Mouse (Mus musculus) stomach, embryonic 14.5 days (tissue): Measurements from ENCODE around the gene Ltbp2. TPM values are rescaled to one million over a fixed set of nuclear protein-coding genes. Genes with fewer than 3 reads are reported as not detected.
A peak's percentile ranks its signal among the peaks of the same experiment; 100 is the strongest.

Experiments used
- ATAC-seq: fragments of 200-750 bp; cut with Nextera tagmentation; 2 replicates; pipeline ENCODE4 v1.8.0; 2017; ENCODE audit warnings: low read depth, moderate TSS enrichment; ENCODE audit not compliant: insufficient number of reproducible peaks, insufficient read depth, low FRiP score
- H3K27ac ChIP-seq: fragments of 300-500 bp; sonication (generic); 2 replicates; pipeline ENCODE4 v1.5.1; 2014; ENCODE audit warnings: mild to moderate bottlenecking, low read length, moderate library complexity, mixed read lengths
- H3K27me3 ChIP-seq: fragments of 300-500 bp; sonication (generic); 2 replicates; pipeline ENCODE4 v1.6.1; 2014; ENCODE audit warnings: low read length, control low read depth, mixed read lengths; ENCODE audit not compliant: control insufficient read depth, insufficient read depth
- H3K36me3 ChIP-seq: fragments of 300-500 bp; sonication (generic); 2 replicates; pipeline ENCODE4 v1.6.1; 2014; ENCODE audit warnings: mild to moderate bottlenecking, control low read depth, low read length, moderate library complexity, mixed read lengths; ENCODE audit not compliant: control insufficient read depth, insufficient read depth
- H3K4me1 ChIP-seq: fragments of 300-500 bp; sonication (generic); 2 replicates; pipeline ENCODE4 v1.6.1; 2014; ENCODE audit warnings: low read length, control low read depth, mixed read lengths; ENCODE audit not compliant: control insufficient read depth, insufficient read depth
- H3K4me2 ChIP-seq: fragments of 300-500 bp; sonication (generic); replicated peaks from 2 replicates; pipeline ENCODE4 v1.6.1; 2014; ENCODE audit warnings: low read depth, low read length, control low read depth
- H3K4me3 ChIP-seq: fragments of 300-500 bp; sonication (generic); 2 replicates; pipeline ENCODE4 v1.5.1; 2014; ENCODE audit warnings: low read depth, low read length, control low read depth
- H3K9ac ChIP-seq: fragments of 300-500 bp; sonication (generic); replicated peaks from 2 replicates; pipeline ENCODE4 v1.6.1; 2014; ENCODE audit warnings: low read depth, mild to moderate bottlenecking, control low read depth, low read length, moderate library complexity, mixed read lengths
- H3K9me3 ChIP-seq: fragments of 300-500 bp; sonication (generic); 2 replicates; pipeline ENCODE4 v1.6.1; 2016; ENCODE audit warnings: low read depth, low read length, control low read depth; ENCODE audit not compliant: control insufficient read depth
- WGBS: fragments of 180-500 bp; shearing (Covaris S2); extraction: QIAGEN DNeasy Blood & Tissue Kit; methylation state at CpG from one replicate; pipeline ENCODE4 v1.1.7; 2014; 5-methylcytosine and 5-hydroxymethylcytosine counted together
- polyA plus RNA-seq: library from polyadenylated mRNA; unstranded; fragments of >200 nt; fragmentation: Nextera tagmentation; extraction: Ambion mirVana; gene quantifications from 2 replicates; pipeline ENCODE4 v1.2.1, GENCODE M21; 2014

Ltbp2 gene
- polyA plus RNA-seq, 1 experiment from 2014 or later, result 0.36 TPM

DNA sequence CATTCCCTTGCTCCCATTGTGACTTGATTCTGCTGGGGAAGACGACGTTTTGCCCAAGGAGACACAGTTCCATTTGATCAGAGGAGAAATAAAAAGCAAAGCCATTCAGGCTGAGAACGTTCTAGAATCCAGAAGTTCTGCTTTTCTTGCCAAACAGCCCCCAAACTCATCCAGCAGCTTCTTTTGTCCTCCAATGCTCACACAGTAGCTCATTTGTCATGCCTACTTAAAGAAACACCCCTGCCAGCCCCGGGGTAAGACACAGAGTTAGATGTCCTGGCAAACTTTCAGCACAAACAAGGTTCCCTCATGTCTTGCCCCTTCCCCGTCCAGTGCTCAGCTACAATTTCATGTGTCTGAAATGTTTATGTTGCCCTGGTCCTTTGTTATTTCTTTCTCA is 52.1 kb downstream of the Ltbp2 start:
- H3K4me3 ChIP-seq, result no peak overlapping the region
- ATAC-seq, result no peak
- no peaks in the 10 kb centered on the region for H3K4me1 ChIP-seq
- no peaks in the 10 kb centered on the region for H3K36me3 ChIP-seq
- H3K27ac ChIP-seq, result no peak overlapping the region
- H3K9ac ChIP-seq, result no peak overlapping the region
- no peaks in the 10 kb centered on the region for H3K27me3 ChIP-seq
- H3K9me3 ChIP-seq, result no peaks in the 10 kb centered on the region
- WGBS, result 67% methylated on average over 5 of the region's 5 CpGs
- no peak overlapping the region for H3K4me2 ChIP-seq

DNA sequence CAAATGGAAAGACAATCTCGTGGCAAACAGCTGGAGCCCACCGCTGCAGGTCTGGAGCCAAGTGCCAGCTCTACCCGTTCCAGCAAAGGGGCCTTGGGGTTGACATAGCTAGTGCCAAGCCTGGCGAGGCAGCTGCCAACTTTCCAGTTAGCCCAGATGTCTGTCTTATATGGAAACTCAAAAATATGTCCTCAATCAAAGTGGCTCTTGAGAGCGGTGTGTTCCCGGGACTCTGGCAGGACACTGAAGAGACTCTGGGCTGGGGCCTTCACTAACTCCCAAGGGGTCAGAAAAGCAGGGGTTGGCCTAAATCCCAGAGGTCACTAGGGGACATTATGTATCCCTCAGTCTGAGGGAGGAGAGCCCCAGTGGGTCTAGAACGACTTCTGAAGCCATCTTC is 52.7 kb downstream of the Ltbp2 start:
- Histone ChIP-seq H3K9me3 (no peaks in the 10 kb centered on the region), H3K4me2 (no peak overlapping the region), H3K4me3 (no peak overlapping the region), H3K27ac (no peak overlapping the region), H3K36me3 (no peaks in the 10 kb centered on the region), H3K9ac (no peak overlapping the region), H3K27me3 (no peaks in the 10 kb centered on the region), H3K4me1 (no peaks in the 10 kb centered on the region)
- 77% methylated on average over 7 of the region's 7 CpGs for WGBS
- no peak for ATAC-seq

DNA sequence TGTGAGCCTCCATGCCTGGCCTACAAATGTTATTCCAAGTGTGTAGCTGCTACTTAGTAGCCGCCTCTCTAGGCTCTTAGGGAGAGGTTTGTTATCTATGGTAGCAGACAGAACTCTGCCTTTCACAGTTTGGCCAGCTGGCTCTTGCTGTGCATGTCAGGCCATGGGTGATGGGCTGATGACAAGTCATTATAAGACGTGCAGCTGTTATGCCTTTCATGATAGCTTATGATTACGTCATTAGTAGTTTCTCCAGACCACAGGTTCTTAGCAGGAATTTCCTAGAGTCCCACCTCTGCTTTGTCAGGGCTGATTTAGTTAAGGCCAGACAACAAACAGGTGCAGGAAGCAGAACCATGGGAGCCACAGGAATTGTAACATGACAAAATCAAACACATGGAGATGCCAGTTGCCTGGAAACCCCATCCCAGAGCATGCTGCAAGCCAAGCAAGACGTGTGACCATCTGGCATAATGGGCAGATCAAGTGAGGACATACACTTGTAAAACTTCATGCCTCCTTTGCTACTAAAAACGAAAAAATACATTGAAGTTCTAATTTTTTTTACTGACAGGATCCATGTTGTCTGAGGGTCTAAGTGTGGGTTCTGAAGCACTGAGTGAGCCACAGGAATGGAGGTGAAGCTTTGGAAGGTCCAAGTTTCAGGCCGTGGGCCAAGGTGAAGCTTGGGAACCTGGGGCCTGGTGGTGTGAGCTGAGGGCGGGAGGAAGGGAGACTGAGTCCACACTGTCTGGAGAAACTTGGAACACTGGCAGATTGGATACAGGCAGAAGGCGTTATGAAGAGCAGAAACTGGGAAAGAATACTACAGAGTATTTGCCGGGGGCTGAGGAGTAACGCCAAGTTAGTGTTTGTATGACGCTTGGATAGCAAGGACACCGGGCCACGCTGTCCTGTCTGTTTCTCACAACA is 56.8 kb downstream of the Ltbp2 start:
- no peaks in the 10 kb centered on the region for H3K27me3 ChIP-seq
- H3K4me3 ChIP-seq, result no peak overlapping the region
- H3K4me1 ChIP-seq, result no peaks in the 10 kb centered on the region
- no peak overlapping the region for H3K4me2 ChIP-seq
- H3K9ac ChIP-seq, result no peak overlapping the region
- H3K36me3 ChIP-seq, result no peaks in the 10 kb centered on the region
- ATAC-seq, result no peak
- no peaks in the 10 kb centered on the region for H3K9me3 ChIP-seq
- 82% methylated on average over 13 of the region's 13 CpGs for WGBS
- H3K27ac ChIP-seq, result no peak overlapping the region

DNA sequence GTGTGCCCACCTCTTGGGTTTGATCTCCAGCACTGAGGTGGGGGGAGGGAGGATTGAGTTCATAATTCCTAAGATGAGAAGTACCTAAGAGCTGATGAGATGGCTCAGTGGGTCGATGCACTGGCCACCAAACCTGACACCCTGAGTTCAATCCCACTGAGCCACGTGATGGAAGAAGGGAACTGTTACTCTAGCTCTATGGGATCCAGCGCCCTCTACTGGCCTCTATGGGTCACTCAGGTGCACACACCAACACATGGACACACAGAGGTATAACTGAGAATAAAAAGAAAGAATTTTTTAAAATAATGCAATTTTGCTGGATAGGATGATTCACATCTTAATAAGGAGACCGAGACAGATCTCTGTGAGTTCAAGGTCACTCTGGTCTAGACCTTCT is 57.8 kb downstream of the Ltbp2 start:
- H3K27ac ChIP-seq, result no peak overlapping the region
- H3K9me3 ChIP-seq, result no peaks in the 10 kb centered on the region
- no peak for ATAC-seq
- no peak overlapping the region for H3K4me2 ChIP-seq
- no peaks in the 10 kb centered on the region for H3K27me3 ChIP-seq
- H3K4me1 ChIP-seq, result no peaks in the 10 kb centered on the region
- H3K4me3 ChIP-seq, result no peak overlapping the region
- 64% methylated on average over 4 of the region's 4 CpGs for WGBS
- H3K36me3 ChIP-seq, result no peaks in the 10 kb centered on the region
- H3K9ac ChIP-seq, result no peak overlapping the region

DNA sequence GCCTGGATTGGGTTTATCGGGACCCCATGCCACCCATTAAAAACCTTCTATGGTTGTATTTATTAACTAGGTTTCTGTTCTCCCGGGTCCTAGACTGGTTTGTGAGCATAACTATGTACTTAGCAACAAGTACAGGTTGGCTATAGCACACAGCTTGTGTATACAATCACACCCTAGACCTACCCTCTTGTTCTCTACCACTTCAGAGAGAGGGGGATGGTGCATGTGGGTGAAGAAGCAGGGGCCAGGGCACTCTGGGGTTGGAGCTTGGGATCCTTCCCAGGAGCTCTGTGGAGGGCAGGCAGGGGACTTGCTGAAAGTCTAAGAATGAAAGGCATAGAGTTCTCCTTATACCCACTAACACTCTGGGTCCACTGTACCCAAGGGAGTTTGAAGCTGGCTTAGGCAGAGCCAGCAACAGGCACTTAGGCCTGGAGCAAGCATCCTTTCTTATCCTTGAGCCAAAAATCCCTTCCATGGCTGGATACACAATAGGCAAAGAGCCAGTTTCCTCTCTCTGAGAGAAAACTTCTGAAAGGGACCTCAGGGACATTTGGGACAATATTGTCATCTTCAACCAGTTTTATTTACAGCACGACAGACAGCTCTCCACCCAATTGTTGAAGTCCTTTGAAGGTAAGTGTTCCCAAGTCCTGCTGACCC is 61.5 kb downstream of the Ltbp2 start:
- Histone ChIP-seq H3K36me3 (no peaks in the 10 kb centered on the region), H3K27ac (peak overlapping the region; percentile 21; the same call in 1 of the 2 replicates), H3K27me3 (no peaks in the 10 kb centered on the region), H3K4me3 (no peak overlapping the region), H3K9ac (no peak overlapping the region), H3K4me2 (no peak overlapping the region), H3K4me1 (no peaks in the 10 kb centered on the region), H3K9me3 (no peaks in the 10 kb centered on the region)
- WGBS, result 62% methylated on average over 3 of the region's 3 CpGs
- ATAC-seq, result peak; percentile 54; the same call in 1 of the 2 replicates

DNA sequence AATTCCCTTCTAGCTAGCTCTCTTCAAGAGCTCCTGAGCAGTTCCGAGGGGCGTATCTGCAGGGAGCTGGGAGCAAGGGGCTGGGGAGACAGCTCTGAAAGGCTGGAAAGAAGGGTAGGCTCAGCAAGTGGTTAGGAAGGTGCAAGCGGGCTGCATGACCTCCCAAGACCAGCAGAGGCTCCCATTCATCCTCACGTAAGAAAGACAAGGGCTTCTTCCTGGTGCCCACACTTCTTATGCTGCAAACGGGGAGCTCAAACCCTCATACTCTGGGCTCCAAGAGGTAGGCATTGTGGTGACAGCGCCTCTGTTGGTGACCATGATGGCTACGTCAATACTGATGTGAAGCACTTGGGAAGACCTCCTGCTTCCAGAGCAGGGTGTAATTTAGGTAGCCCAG is 62.6 kb downstream of the Ltbp2 start:
- H3K27ac ChIP-seq, result no peak overlapping the region
- no peaks in the 10 kb centered on the region for H3K36me3 ChIP-seq
- ATAC-seq, result no peak
- 44% methylated on average over 7 of the region's 7 CpGs for whole genome bisulfite sequencing
- no peaks in the 10 kb centered on the region for H3K4me1 ChIP-seq
- no peak overlapping the region for H3K4me2 ChIP-seq
- H3K4me3 ChIP-seq, result no peak overlapping the region
- no peak overlapping the region for H3K9ac ChIP-seq
- no peaks in the 10 kb centered on the region for H3K27me3 ChIP-seq
- H3K9me3 ChIP-seq, result no peaks in the 10 kb centered on the region

DNA sequence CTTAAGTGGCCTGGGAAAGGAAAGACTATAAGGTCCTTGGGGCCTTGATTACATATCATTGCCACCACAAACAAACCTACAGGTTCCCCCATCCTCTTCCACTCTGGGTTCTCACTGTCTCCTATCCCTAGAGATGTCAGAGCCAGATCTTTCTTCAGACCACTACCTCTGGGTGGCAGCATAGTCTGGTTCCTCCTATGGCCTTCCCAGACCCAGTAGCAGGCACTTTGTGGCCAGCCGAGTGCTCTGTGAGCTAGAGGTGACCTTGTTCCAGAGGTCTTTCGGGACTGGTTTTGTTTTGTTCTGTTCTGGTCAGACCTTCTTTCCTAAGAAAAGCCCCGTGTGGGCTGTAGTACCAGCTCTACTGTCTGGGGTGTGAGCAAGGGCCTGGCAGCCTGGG is 64.3 kb downstream of the Ltbp2 start:
- 51% methylated on average over 3 of the region's 3 CpGs for WGBS
- H3K4me1 ChIP-seq, result no peaks in the 10 kb centered on the region
- ATAC-seq, result no peak

DNA sequence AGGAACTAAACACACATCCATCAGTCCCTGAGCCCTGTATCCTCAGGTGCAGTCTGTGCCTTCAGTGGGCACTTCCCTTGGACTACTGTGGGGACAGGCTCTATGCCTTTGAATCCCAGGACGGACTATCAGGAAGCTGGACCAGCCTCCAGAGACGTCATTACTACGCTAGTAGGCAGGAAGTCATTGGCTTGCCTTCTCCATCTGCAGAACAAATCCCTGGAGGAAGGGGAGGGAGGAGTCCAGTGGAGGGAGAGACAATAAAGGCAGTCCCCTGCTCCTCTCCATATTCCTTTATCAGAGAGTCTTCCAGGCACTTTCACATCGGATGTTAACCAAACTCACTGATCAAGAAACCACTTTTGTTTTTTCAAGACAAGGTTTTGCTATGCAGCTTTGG is 64.8 kb downstream of the Ltbp2 start:
- ATAC-seq, result no peak
- Histone ChIP-seq H3K4me1 (no peaks in the 10 kb centered on the region), H3K27me3 (no peaks in the 10 kb centered on the region), H3K27ac (no peak overlapping the region), H3K9ac (no peak overlapping the region), H3K4me3 (no peak overlapping the region), H3K36me3 (no peaks in the 10 kb centered on the region), H3K4me2 (no peak overlapping the region), H3K9me3 (no peaks in the 10 kb centered on the region)
- 54% methylated on average over 4 of the region's 4 CpGs for WGBS

More for the DNA sequence above, 64.3 kb downstream of the Ltbp2 start:
- H3K4me2 ChIP-seq, result no peak overlapping the region
- no peak overlapping the region for H3K27ac ChIP-seq
- no peak overlapping the region for H3K9ac ChIP-seq
- no peaks in the 10 kb centered on the region for H3K36me3 ChIP-seq
- H3K27me3 ChIP-seq, result no peaks in the 10 kb centered on the region
- H3K9me3 ChIP-seq, result no peaks in the 10 kb centered on the region
- no peak overlapping the region for H3K4me3 ChIP-seq
